Mouse (Mus musculus): ENCODE measurements around the gene Rpl22. TPM values are rescaled to one million over a fixed set of nuclear protein-coding genes. Genes with fewer than 3 reads are reported as not detected.
A peak's percentile ranks its signal among the peaks of the same experiment; 100 is the strongest.

Gene Rpl22
- polyA plus RNA-seq, 1 experiment from 2014 or later = 395 TPM

DNA sequence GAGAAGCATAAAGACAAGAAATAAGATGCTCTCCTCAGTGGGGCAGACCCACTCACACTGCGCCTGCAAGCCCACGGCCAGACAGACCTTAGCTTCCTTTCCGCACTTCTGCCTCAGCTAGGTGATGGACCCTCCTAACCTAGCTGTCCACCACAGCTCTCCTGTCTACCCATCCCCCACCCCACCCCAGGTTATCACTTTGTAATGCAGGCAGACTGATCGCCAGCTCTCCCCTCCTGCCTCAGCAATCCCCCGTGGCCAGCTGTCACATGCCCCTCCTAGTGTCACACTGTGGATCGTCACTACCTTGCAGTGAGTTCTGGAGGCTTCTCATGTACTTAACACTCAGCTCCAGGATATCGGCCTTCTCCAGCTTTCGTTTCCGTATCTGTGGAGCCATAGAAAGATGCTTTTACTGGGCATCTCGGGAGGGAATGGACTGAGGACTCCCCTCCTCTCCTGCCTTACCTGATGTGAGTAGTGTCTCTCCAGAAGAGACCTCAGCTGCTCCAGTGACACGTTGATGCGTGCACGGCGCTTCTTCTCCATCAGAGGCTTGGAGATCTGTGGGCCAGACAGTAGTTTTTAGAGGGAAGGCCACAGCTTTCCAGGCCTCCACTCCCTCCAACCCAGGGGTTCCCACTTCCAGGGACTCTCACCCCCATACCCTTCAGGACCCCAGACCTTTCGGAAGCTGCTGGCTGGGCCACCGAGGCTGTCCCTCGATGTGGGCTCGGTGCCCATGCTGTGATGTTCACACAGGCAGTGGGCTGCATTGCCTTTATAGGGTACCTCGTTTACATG, 38.0 kb upstream of the Rpl22 start:
- peaks cover 25% of the 10 kb centered on the region for H3K4me1 ChIP-seq
- no peak overlapping the region for H3K4me2 ChIP-seq (replicated peaks)
- 13% methylated on average over 19 of the region's 19 CpGs for WGBS
- H3K9ac ChIP-seq = no peak overlapping the region
- H3K36me3 ChIP-seq = no peaks in the 10 kb centered on the region
- H3K4me3 ChIP-seq = no peak overlapping the region
- ATAC-seq (ENCODE audit: low FRiP score, low read depth) = no peak
- no peaks in the 10 kb centered on the region for H3K9me3 ChIP-seq
- peaks cover 95% of the 10 kb centered on the region for H3K27me3 ChIP-seq
- H3K27ac ChIP-seq = no peak overlapping the region

DNA sequence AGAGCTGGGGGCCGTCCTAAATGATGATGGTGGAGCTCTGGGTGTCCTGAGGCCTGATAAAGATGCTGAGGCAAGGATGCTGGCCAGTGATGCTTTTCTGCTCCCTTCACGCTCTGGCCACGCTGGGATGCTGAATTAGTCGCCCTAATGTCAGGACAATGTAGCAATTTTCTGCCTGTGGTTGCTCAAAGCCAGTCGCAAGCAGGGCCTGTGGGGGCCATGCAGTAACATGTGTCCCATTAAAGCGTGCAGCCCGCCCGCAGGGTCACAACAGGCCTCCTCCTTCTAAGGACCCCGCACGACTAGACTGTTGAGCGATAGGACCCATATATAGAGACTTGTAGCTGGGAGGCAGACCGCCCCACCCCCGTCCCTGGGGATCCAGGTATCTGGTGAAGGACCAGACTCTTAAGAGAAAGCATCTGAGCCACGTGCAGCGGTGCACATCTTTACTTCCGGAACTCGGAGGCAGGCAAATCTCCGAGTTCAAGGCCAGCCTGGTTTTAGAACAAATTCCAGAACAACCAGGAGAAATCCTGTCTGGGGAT, 37.1 kb upstream of the Rpl22 start:
- Histone ChIP-seq H3K36me3 (no peaks in the 10 kb centered on the region), H3K27me3 (peaks cover 95% of the 10 kb centered on the region), H3K27ac (no peak overlapping the region), H3K4me2 (replicated peaks) (no peak overlapping the region), H3K4me3 (no peak overlapping the region), H3K4me1 (peaks cover 16% of the 10 kb centered on the region), H3K9ac (no peak overlapping the region), H3K9me3 (no peaks in the 10 kb centered on the region)
- ATAC-seq (ENCODE audit: low FRiP score, low read depth) = no peak
- WGBS = 53% methylated on average over 18 of the region's 18 CpGs

DNA sequence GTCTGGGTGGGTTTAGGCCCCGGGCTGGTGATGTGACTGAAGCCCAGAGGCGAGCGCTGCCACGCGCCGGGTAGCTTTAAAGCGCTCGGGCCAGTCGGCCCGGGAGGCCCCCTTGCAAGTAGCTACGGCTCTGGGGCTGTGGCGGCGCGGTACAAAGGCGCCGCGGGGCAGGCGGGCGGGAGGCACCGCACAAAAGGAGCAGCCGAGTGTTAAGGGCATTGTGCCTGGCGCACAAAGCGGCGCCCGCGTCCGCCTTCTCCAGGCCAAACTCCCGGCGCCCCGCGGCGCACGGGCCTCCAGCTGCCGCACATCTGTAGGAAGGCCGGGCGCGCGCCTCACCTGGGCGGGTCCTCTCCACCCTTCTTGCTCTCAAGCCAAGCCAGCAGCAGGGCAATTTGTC, 35.2 kb upstream of the Rpl22 start:
- H3K4me1 ChIP-seq = peaks cover 14% of the 10 kb centered on the region
- ATAC-seq (ENCODE audit: low FRiP score, low read depth) = no peak
- H3K4me2 ChIP-seq (replicated peaks) = peak overlapping the region; percentile 64
- under 1% methylated on average over 39 of the region's 39 CpGs for WGBS
- H3K36me3 ChIP-seq = no peaks in the 10 kb centered on the region
- H3K9ac ChIP-seq = peak overlapping the region; percentile 43
- peak overlapping the region; percentile 37 for H3K4me3 ChIP-seq
- H3K9me3 ChIP-seq = no peaks in the 10 kb centered on the region
- no peak overlapping the region for H3K27ac ChIP-seq
- H3K27me3 ChIP-seq = peaks cover 93% of the 10 kb centered on the region

DNA sequence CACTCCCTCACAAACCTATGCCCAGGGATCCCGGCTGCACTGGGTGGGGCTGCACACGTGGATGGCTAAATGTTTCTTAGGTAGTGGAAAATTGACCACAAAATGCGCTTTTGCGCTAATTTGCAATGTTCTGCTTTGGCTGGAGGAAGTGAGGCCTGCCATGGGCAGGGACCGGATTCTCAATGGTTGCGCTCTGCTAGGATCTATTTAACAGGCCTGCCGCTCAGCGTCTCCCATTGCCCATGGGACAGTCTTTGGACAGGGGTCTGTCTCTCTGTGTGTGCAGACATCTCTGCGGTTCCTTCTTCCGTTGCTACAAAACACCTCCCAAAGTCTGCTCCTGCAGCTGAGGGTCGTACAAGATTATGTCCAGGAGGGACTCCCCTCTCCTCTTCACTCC, 34.6 kb upstream of the Rpl22 start:
- H3K4me2 ChIP-seq (replicated peaks) = peak overlapping the region; percentile 64
- peaks cover 14% of the 10 kb centered on the region for H3K4me1 ChIP-seq
- H3K36me3 ChIP-seq = no peaks in the 10 kb centered on the region
- H3K27ac ChIP-seq = no peak overlapping the region
- H3K9me3 ChIP-seq = no peaks in the 10 kb centered on the region
- peaks cover 93% of the 10 kb centered on the region for H3K27me3 ChIP-seq
- no peak for ATAC-seq (ENCODE audit: low FRiP score, low read depth)
- peak overlapping the region; percentile 37 for H3K4me3 ChIP-seq
- no peak overlapping the region; the same call in 1 of the 2 replicates for H3K9ac ChIP-seq
- WGBS = 15% methylated on average over 11 of the region's 11 CpGs

DNA sequence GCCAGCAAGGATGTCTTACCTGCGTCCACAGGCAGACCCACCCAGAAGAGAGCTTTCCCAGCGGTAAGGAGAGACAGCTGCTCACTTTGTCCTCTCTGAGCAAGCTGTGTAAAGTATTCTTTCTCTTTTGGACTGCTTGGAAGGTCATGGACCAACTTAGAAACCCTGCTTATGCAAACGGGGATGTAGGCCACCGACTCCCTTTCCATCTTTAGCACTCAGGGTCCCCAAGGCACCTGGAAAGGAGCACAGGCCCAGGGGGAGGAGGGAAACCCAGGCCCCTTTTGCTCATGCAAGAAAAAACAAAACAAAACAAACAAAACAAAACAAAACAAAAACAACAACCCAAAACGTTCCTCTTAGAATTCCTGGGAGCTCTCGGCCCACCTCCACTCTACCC, 34.0 kb upstream of the Rpl22 start, which contains the start of gene Hes3:
Gene Hes3, minus strand, starts transcription at position 101 of the 400 bp plus-strand sequence.
- H3K36me3 ChIP-seq = no peaks in the 10 kb centered on the region
- H3K9me3 ChIP-seq = no peaks in the 10 kb centered on the region
- H3K4me1 ChIP-seq = peaks cover 17% of the 10 kb centered on the region
- H3K27me3 ChIP-seq = peaks cover 88% of the 10 kb centered on the region
- H3K4me3 ChIP-seq = peak within 1 kb of the TSS; percentile 37
- H3K9ac ChIP-seq = peak within 1 kb of the TSS; percentile 43
- 24% methylated on average over 6 of the region's 6 CpGs for WGBS
- H3K27ac ChIP-seq = no peak within 1 kb of the TSS
- H3K4me2 ChIP-seq (replicated peaks) = peak within 1 kb of the TSS; percentile 64
- ATAC-seq (ENCODE audit: low FRiP score, low read depth) = no peak

DNA sequence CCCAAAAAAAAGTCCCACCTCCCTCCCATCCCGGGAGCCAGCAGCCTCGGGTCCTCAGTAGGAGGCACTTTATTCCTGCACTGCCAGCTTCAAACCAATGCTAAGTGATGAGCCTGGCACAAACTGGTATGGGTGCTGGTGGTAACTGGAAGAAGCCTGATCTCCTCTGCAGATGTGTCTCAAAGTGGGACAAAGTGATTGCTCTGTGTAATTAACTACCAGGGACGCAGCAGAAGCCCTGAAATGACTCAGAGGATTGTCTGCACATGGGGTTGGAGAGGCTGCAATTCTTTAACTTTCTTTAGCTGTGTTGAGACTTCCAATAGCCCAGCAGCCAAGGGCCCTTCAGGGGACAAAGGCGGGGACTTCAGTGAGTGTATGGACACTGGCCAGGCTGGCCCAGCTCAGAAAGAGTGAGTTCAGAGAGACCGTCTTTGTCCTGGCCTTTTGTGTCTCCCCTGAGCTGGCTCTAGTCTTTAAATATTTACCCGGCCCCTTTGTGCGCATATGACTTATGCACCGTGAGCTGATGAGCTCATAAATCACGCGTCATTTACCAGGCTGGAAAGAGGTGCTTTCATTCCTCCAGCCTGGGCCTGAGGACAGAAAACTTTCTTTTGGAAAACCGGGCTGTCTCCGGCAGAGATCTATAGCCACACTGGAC, 33.3 kb upstream of the Rpl22 start:
- Histone ChIP-seq H3K27ac (no peak overlapping the region), H3K9ac (no peak overlapping the region), H3K27me3 (peaks cover 81% of the 10 kb centered on the region), H3K4me1 (peaks cover 17% of the 10 kb centered on the region), H3K9me3 (no peaks in the 10 kb centered on the region), H3K36me3 (no peaks in the 10 kb centered on the region), H3K4me2 (replicated peaks) (no peak overlapping the region), H3K4me3 (no peak overlapping the region)
- no peak for ATAC-seq (ENCODE audit: low FRiP score, low read depth)
- 22% methylated on average over 12 of the region's 12 CpGs for WGBS

DNA sequence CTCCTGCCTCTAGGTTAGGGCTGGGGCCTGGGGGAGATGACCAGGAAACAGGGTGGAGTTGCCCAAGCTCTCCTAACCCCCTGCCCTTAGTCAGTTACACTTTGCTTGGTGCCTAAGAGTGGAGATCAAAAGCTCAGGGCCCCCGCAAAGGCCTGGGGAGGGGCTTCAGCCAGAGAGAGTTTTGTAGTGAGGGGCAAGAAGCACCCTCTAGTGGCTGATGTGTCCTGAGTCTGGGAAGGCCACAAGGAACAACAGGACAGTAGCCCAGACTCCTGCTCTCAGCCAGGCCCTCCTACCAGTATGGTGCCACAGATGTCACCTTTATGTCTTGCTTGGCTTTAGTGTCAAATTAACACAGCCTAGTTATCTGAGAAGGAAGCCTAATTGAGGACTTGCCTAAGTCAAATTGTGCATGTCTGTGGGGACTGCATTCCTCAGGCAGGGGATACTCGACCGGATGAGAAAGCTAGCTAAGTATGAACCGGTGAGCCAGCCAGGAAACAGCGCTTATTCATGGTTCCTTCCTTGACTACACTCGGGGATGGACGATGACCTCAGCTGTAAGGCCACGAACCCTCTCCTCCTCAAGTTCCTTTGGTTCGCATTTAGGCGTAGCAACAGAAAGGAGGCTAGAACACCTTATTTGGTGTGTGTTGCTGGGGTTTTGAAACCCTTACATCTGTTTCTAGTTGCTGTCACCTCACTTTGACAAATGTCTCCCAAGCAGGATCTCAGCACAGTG, 31.2 kb upstream of the Rpl22 start:
- no peak for ATAC-seq (ENCODE audit: low FRiP score, low read depth)
- H3K4me2 ChIP-seq (replicated peaks) = no peak overlapping the region
- H3K9me3 ChIP-seq = no peaks in the 10 kb centered on the region
- H3K27ac ChIP-seq = no peak overlapping the region
- peaks cover 30% of the 10 kb centered on the region for H3K4me1 ChIP-seq
- no peak overlapping the region for H3K9ac ChIP-seq
- 35% methylated on average over 10 of the region's 10 CpGs for WGBS
- no peak overlapping the region for H3K4me3 ChIP-seq
- H3K36me3 ChIP-seq = peaks cover under 1% of the 10 kb centered on the region; the same call in 1 of the 2 replicates
- H3K27me3 ChIP-seq = peaks cover 64% of the 10 kb centered on the region

DNA sequence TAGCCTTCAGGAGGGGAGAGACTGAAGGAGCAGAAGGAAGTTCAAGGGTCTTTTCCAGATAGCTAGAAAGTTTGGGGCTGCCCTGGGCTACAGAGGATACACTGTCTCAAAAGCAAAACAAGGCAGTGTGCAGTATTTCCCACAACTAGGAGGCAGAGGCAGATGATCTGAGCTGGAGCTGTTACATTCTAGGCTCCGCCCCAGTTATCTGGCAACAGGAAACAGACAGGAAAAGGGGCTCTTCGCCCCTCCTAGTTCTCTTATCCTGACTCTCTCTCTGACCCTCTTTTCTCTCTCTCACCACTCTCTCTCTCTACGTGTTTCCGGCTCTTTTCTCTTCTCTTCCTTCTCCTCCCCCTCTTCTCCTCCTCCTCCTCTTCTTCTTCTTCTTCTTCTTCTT, 29.6 kb upstream of the Rpl22 start:
- peaks cover 49% of the 10 kb centered on the region for H3K27me3 ChIP-seq
- no peak overlapping the region for H3K4me2 ChIP-seq (replicated peaks)
- no peak overlapping the region for H3K4me3 ChIP-seq
- H3K27ac ChIP-seq = no peak overlapping the region
- peaks cover 16% of the 10 kb centered on the region for H3K36me3 ChIP-seq
- H3K9ac ChIP-seq = no peak overlapping the region
- no peak for ATAC-seq (ENCODE audit: low FRiP score, low read depth)
- no peaks in the 10 kb centered on the region for H3K9me3 ChIP-seq
- peaks cover 19% of the 10 kb centered on the region for H3K4me1 ChIP-seq
- WGBS = 51% methylated on average over 4 of the region's 4 CpGs

DNA sequence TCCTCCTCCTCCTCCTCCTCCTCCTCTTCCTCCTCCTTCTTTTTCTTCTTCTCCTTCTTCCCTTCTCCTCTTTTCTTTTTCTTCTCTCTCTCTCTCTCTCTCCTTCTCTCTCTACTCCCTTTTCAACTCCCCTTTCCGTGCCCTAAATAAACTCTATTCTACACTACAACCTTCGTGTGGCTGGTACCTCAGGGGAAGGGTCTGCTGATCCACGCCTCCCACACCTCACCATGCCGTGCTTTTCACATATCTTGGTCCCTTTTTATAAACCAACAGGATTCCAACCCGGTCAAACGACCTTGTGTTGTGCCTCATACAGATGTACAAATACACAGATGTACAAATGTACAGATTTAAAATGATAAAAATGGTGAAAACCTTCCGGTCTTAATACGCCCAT, 29.2 kb upstream of the Rpl22 start:
- 18% methylated on average over 8 of the region's 8 CpGs for WGBS
- Histone ChIP-seq H3K9ac (peak overlapping the region; percentile 65), H3K27ac (0 out of 2 replicates have a peak overlapping the region, but pooled peaks have one; percentile 52), H3K4me3 (peak overlapping the region; percentile 99), H3K4me2 (replicated peaks) (peak overlapping the region; percentile 66), H3K4me1 (peaks cover 16% of the 10 kb centered on the region), H3K27me3 (peaks cover 45% of the 10 kb centered on the region), H3K36me3 (peaks cover 20% of the 10 kb centered on the region), H3K9me3 (no peaks in the 10 kb centered on the region)
- no peak for ATAC-seq (ENCODE audit: low FRiP score, low read depth)

DNA sequence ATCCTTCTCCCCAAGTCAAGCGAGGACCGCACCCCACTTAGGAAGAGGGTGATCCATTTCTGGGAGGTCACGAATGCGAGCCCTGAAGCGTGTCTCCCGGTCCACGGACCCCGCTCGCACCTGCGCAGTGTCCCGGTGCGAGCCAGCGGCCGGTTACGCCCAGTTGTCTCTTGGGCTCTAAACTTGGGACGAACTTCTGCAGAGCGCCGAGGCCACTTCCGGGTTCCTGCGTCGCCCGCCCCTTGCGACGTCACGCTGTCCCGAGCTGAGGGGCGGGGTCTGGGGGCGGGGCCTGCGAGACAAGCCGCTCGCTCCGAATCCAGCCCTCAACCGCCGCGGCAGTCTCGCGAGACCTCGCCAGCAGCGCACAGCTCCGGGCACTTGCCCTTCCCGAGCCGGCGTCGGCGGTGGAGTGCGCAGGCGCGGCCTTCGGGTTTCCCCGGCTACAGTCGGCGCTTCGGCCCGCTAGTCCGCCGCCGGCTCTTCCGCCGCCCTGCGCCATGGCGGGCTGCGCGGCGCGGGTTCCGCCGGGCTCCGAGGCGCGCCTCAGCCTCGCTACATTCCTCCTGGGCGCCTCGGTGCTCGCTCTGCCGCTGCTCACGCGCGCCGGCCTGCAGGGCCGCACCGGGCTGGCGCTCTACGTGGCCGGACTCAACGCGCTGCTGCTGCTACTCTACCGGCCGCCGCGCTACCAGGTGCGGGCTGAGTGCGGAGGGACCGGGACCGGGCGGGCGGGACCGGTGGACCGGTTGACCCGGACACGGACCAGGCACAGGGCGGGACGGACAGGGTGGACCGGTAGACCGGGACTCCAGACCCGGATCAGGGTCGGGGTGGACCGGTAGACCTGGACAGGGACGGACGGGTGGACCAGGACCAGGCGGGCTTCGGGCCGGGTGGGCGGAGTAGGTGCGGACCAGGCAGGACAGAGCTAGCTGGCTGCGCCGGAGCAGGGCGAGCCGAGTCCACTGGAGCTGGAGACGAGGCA, 28.4 kb upstream of the Rpl22 start, which contains the start of gene Icmt:
Gene Icmt, plus strand, starts transcription at position 354 of the 988 bp plus-strand sequence.
- peaks cover 37% of the 10 kb centered on the region for H3K27me3 ChIP-seq
- peak within 1 kb of the TSS; percentile 58; the same call in 1 of the 2 replicates for H3K27ac ChIP-seq
- WGBS = under 1% methylated on average over 119 of the region's 119 CpGs
- H3K9me3 ChIP-seq = no peaks in the 10 kb centered on the region
- H3K4me3 ChIP-seq = peak within 1 kb of the TSS; percentile 99
- H3K4me2 ChIP-seq (replicated peaks) = peak within 1 kb of the TSS; percentile 95
- H3K9ac ChIP-seq = peak within 1 kb of the TSS; percentile 97
- peak; percentile 96 for ATAC-seq (ENCODE audit: low FRiP score, low read depth)
- H3K36me3 ChIP-seq = peaks cover 28% of the 10 kb centered on the region
- peaks cover 16% of the 10 kb centered on the region for H3K4me1 ChIP-seq

DNA sequence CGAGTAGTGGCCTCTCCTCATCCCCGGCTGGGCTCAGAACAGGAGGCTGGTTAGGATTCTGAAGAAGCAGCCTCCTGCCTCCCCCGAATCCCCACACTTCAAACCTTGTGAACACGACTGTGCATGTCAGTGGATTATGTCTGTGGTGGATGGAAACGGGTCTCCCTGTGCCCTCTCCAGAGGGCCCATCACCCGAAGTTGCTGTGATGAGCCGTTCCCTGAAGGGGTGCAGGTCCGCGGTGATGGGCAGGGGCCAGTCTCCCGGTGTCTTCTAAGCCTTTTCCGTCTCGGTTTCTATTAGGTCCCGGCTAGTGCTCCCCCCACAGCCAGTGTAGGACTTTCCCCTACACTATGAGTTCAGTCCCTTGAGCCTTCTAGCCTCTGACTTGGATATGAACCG, 26.7 kb upstream of the Rpl22 start:
- no peaks in the 10 kb centered on the region for H3K9me3 ChIP-seq
- H3K4me2 ChIP-seq (replicated peaks) = peak overlapping the region; percentile 95
- H3K4me1 ChIP-seq = peaks cover 16% of the 10 kb centered on the region
- peaks cover 45% of the 10 kb centered on the region for H3K36me3 ChIP-seq
- no peak for ATAC-seq (ENCODE audit: low FRiP score, low read depth)
- H3K9ac ChIP-seq = peak overlapping the region; percentile 97
- WGBS = 86% methylated on average over 14 of the region's 14 CpGs
- peaks cover 20% of the 10 kb centered on the region for H3K27me3 ChIP-seq
- no peak overlapping the region for H3K27ac ChIP-seq
- peak overlapping the region; percentile 99; the same call in 1 of the 2 replicates for H3K4me3 ChIP-seq

Measured in limb, embryonic 13.5 days (tissue).